Mouse (Mus musculus): ENCODE results near the gene Sumo3.

DNA sequence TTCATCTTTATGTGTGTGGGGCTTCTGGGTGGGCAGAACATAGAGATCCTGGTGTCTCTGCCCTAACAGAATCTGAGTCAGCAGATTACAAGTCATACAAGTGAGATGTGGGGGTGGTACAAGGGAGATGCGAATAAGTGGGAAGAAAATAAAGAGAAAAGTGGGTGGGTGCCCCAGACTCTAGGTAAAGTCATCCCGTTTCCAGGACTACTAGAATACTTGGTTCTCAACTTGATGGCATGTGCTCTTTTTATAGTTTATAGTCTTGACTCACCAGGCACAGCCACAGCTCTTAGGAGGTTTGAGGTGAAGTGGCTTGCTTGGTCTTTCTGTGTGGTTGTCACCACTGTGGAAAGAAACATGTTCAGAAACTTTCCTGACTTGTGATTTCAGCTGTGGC is 9.8 kb upstream of the Sumo3 start:
- TF ChIP-seq CTCF (IDR thresholded peaks at IDR 0.05; ENCODE audit: low read depth) (no peak), EP300 (IDR thresholded peaks at IDR 0.05; ENCODE audit: low read depth) (no peak)
